Mouse (Mus musculus) thymus, adult 2 months (tissue): ENCODE results near the gene Tbcb.

Source experiments
- CTCF ChIP-seq: fragments of 200-500 bp; IDR thresholded peaks from 2 replicates; pipeline ENCODE4 v1.5.1; 2012; ENCODE audit warnings: mild to moderate bottlenecking, control low read depth, low read length, moderate library complexity, borderline replicate concordance; ENCODE audit not compliant: control insufficient read depth, poor library complexity, insufficient read depth; ENCODE audit errors: extremely low read depth
- POLR2A ChIP-seq: fragments of 200-500 bp; IDR thresholded peaks from 2 replicates; pipeline ENCODE4 v1.6.1; 2012; ENCODE audit warnings: mild to moderate bottlenecking, low read length, control low read depth, moderate library complexity; ENCODE audit not compliant: control insufficient read depth, poor library complexity, insufficient read depth; ENCODE audit errors: extremely low read depth

- TF ChIP-seq POLR2A (no peak), CTCF (no peak)
These were observed 21.0 kb downstream of the Tbcb start for GRCm38 (mm10) chr7:30211025-30211424.
